Mouse (Mus musculus): ENCODE data around the gene Colca2.

Gene Colca2

DNA sequence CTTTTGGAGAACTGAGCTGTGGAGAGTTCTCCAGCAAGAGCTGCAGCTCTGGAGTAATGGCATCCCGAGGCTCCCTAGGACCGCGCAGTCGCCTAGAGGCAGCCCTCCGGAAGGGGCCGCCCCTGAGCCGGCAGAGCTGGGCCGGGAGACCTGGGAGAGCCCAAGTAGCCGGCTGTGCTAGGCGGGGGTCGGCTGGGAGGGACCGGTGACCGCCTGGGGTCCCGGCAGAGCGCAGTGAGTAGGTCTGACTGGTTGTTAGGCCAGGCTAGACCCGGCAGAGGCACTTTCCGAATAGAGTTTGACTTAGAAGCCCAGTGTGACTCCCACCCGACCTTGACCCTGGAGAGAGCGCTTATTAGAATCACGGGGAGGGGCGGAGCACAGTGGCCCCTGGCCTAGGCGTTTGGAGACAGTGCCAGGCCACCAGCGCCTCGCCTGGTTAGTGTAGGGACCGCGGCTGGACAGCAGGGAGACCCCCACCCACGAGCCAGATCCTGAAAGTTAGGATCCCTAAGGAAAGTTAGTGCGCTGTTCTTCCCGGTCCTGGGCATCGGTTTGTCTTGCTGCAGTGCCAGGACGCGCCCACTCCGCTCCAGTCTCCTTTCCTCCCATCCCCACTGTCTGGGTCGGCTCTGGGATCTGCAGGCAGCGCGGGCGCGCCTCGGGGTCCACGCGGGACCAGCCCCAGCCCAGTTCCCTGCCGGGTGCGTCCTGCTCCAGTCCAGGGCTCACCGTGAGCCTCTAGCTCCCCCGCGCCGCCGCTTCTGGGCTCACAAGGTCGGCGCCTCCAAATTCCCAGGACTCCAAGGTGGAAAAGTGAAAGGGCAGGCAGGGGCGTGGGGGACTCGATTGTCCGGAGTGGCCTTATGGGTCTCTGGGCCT, at the start of gene Colca2:
TSS of gene Colca2 (minus strand) at position 70 of the 882 bp plus-strand sequence.
- in situ Hi-C loops (cut with MboI, MseI) = loop anchor here (25.0 kb wide), 1 partner anchor 441 kb away; the partner anchor contains the start of gene Ppp2r1b

DNA sequence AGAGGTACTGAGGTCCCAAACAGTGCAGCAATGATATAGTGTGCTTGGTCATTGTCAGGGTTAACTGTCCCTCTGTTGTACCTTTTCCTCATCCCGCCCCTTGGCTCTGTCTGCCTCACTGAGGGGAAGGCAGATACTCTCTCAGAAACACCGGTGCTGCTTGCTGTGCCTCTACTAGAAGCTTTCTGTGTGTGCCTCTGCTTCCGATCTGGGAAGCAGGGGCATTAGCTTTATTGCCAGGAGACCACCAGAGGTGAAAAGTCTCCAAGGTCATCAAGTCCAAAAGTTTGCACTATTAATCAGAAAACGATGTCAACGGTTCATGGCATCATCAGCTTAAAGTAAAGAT, 49.2 kb upstream of the Colca2 start:
- in situ Hi-C loops (cut with MboI, MseI) = no loop called here

DNA sequence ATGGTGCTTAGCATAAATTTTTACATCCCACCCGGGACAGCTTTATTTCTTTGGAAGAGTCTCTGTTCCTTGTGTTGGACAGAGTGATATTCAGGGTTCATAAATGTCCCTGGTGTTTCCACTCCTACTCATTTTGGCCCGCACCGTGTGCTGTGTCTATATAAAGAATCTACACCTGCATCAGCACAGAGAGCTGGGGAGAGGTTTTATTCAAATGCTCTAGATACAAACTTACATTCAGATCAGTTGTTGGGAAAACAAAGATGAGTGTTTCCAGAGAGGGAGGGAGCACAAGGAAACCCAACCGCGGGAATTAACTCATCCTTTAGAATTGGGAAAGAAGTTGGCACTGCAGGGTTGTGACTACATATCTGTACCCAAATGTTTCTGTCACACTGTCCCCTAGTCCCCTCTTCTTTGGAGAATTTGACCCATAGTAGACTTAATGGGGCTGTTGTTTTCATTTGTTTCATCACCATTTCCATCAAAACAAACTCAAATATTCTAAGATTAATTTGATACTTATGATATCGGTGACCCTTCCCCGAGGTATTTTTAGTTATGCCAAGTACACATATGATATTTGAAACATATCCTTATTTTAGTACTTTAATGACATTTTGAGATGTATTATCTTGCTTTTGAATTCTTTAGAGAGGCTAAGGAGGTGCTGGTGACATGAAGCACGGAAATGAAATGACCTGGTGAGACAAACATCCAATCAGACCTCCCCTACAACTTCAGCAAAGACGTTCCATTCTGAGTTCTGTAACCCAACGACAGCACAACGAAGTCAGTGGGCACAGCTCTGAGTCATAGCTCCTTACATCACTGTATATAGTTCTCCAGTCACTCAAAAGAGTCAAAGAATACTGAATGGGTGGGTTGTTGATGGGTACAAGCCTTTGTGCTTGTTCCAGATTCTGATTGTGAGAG, 48.5 kb upstream of the Colca2 start:
- in situ Hi-C loops (cut with MboI, MseI) = no loop called here

DNA sequence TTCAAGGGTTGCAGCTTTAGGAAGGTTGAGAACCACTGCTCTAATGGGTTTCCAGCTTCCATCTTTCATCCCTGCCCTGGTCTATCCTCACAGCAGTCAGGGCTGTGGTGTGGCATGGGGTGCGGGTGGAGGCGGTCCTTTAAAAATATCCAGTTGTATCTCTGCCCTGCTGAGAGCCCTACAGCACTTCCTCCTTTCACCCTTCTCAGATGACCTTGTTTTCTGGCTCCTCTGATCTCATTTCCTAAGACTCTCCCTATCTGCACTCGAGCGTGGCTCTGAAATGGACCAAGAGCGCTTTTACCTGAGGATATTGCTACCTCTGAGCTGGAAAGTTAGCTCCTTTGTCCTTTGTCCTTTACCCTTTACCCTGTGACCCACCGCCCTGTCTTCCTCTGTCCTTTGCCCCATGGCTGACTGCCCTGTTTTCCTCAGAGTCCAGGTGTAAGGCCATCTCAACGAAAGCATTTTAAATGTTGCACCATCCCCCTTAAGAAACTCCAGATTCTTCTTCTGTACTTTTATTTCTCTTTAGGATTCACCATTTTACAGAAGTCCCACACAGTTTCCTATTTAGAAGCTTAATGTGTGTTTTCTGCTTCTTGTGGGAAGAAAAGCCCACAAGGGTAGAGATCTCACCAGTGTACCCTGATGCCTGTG, 46.2 kb upstream of the Colca2 start:
- in situ Hi-C loops (cut with MboI, MseI) = no loop called here

GRCm38 (mm10) chr9:51320096-51320495, 41.7 kb upstream of the Colca2 start:
- in situ Hi-C loops (cut with MboI, MseI) = no loop called here

DNA sequence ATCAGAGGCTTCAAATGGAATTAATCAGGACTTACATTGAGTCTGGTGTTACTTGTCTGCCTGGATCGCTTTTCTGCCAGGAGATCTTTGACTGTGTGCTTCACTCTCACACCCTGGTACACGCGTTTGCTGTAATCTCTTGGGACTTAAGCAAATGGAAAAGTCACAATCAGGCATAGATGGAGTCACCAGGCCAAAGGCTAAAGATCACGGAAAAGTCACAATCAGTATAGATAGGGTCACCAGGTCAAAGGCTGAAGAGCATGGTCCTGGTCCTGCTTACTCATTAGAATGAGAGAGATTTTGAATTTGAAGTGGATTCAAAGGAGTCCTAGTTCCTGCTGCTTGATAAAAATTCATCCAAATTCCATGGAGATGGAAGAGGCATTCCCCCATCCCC, 39.9 kb upstream of the Colca2 start:
- in situ Hi-C loops (cut with MboI, MseI) = no loop called here

DNA sequence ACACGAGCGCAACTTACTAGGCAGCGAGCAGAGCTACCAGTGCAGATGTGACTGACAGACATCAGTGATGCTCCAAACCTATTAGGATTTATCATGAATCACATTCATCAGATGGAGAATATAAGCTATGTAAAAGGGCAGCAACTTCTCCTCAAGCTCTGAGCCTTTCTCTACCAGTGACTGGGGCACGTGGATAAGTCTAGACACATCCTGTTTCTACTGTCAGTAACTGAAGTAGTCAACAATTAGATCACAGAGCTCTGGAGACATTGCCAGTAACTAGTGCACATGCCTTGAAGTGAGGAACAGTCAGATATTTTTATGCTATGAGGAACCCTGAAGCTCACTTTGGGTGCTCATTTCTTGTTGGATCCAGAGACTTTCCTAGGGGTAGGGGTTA, 39.0 kb upstream of the Colca2 start:
- in situ Hi-C loops (cut with MboI, MseI) = no loop called here

GRCm38 (mm10) chr9:51315402-51316063, 37.2 kb upstream of the Colca2 start:
- in situ Hi-C loops (cut with MboI, MseI) = no loop called here

- in situ Hi-C loops (cut with MboI, MseI) = no loop called here
These were observed 34.4 kb upstream of the Colca2 start for GRCm38 (mm10) chr9:51312554-51313317.

DNA sequence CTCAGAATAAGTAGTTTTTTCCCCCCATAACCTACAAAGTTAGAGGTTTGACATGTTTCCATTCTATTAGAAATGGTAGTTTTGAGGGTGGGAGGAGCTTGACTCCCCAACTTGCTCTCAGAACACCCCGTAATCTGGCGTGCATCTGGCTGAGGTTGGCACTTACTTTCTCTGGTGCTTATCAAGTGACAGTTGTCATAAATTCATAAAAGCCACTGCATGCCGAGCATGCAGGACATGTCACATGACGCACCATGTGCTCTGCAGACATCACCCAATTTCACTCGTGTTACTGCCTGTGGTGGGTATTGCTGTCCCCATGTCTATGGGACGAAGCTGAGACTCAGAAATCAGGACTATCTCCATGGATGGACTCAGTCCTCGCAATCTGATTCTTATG, 32.1 kb upstream of the Colca2 start:
- in situ Hi-C loops (cut with MboI, MseI) = no loop called here

- in situ Hi-C loops (cut with MboI, MseI) = no loop called here
These were observed 28.0 kb upstream of the Colca2 start for GRCm38 (mm10) chr9:51306351-51306750.

DNA sequence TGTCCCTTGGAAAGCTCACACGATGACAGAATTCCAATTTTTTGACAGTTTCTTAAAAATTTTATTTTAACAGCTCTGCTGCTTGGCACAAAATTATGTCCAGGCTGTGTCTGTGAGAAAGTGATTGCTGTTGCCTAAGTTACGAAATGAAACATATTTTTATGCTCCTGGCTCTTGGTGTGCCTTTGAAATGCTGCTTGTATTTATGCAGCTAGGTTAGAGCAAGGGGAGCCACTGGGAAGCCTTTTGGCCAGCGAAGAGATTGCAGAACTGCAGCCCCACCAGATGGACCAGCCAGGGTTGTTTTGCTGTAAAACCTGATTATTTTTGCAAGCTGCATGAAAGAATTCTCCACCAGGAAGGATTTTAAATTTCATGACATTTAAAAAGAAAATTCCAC, 26.8 kb upstream of the Colca2 start:
- in situ Hi-C loops (cut with MboI, MseI) = no loop called here

GRCm38 (mm10) chr9:51303980-51304379, 25.6 kb upstream of the Colca2 start:
- in situ Hi-C loops (cut with MboI, MseI) = no loop called here

DNA sequence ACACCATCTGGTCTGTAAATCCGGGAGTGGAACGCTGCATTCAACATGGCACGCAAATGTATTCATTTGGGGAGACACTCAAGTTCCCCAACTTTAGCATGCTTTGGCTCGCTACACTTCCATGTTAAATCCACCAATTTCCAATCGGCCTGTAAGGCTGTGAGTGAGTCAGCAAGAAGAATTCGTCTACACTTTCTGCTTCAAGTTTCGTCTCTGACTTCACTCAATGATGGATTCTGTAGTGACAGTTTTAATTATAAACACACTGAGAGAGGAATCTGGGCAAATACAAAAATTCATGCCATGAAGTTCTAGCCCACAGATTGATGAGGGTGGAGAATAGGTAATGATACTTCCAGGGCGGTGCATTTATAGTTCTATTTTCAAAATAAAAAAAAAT, 15.2 kb upstream of the Colca2 start:
- in situ Hi-C loops (cut with MboI, MseI) = loop anchor here (5.0 to 25.0 kb wide), 2 partner anchors 136 to 456 kb away; partner anchors contain the start of gene Ppp2r1b

DNA sequence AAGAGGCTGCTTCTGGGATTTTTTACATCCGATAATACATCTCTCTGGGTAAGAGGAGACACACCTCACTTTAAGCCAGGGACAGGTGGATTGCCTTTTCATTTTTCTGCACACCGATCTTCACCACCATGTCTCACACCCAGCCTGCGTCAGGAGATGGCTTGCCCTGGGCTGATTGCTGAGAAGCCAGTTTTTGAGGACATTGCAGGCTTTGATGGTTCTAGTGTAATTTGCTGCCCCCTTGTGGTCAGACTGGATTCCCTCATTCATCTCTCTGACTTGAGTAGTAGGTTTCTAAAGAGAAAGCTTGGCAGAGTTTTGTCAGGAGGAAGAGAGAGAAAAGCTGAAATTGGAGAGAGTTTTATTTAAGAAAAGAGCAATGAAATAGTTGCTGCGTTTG, 14.3 kb upstream of the Colca2 start:
- in situ Hi-C loops (cut with MboI, MseI) = loop anchor here (5.0 to 25.0 kb wide), 2 partner anchors 135 to 455 kb away; partner anchors contain the start of gene Ppp2r1b

DNA sequence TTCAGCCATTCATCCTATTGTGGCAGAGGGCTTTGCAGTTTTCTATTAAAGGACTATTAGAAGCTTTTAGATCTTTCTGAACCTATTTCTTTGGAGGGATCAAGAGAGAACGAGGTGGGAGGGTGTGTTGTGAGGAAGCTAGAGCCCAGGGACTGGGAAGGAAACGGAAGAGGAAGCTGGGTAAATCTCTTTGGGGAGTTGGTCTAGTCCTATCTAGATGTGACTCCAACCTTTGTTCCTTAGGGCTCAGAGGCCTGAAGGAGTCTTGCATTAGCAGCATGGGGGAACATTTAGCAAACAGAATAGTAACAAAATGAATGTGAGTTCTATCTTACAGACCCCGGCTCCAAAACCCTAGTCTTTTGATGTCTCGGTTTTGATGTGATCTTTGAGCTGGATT, 12.6 kb upstream of the Colca2 start:
- in situ Hi-C loops (cut with MboI, MseI) = loop anchor here (5.0 to 25.0 kb wide), 2 partner anchors 134 to 454 kb away; partner anchors contain the start of gene Ppp2r1b

DNA sequence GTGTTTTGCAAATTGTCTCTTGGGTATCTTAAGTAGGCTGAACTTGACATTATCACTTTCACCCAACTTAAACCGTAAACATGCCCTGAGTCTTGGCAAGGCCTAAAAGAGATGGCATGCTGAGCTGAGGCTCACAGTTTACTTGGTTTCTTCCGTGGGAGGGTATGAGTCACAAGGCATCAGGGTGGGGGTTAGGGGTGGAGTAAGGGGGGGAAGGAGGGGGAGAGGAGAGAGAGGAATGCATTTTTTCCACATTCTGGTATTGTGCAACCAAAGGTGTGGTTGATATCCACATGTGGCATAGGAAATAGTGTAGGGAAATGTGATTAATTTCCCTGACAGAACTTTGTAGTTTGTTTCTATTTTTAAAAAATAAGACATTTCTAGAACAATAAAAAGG, 7.7 kb upstream of the Colca2 start:
- in situ Hi-C loops (cut with MboI, MseI) = loop anchor here (25.0 kb wide), 1 partner anchor 449 kb away; the partner anchor contains the start of gene Ppp2r1b

GRCm38 (mm10) chr9:51277834-51278498, 403 bp downstream of the Colca2 start:
- in situ Hi-C loops (cut with MboI, MseI) = loop anchor here (25.0 kb wide), 1 partner anchor 441 kb away; the partner anchor contains the start of gene Ppp2r1b

DNA sequence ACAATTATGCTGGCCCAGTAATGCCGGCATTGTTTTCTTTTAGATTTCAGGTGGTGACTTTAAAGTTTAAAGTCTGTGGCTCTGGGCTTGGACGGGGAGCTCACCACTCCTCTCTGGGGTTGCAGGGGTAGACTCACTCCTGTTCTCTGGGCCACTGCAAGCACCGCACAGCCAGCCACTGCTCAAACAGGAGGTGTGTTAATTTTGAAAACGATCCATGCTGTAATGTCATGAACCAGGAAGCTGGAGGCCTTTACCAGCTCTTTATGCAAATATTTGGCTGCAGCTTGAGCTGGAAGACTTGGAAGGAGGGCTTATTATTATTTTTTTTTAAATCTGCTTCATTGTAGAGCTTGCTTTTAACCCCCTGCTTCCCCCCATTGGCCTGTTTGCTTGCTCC, 3.7 kb downstream of the Colca2 start:
- in situ Hi-C loops (cut with MboI, MseI) = loop anchor here (25.0 kb wide), 1 partner anchor 437 kb away; the partner anchor contains the start of gene Ppp2r1b

All from T-helper 2 cell (primary cell).